Mouse (Mus musculus): Measurements from ENCODE around the gene Klk12.

Klk12 gene

GRCm38 (mm10) chr7:43791591-43791990, 22.9 kb downstream of the Klk12 start, which contains the start of gene Klk9:
Gene Klk9 (plus strand): TSS chr7:43791891.
- in situ Hi-C loops (cut with MseI, MboI): no loop called here

- in situ Hi-C loops (cut with MseI, MboI): no loop called here
Observed at GRCm38 (mm10) chr7:43796355-43796754, 27.7 kb downstream of the Klk12 start.

- in situ Hi-C loops (cut with MseI, MboI): no loop called here
Observed at GRCm38 (mm10) chr7:43797333-43797769, 28.7 kb downstream of the Klk12 start, which contains the start of gene Klk8. Gene Klk8 (plus strand): TSS chr7:43797577.

- in situ Hi-C loops (cut with MseI, MboI): no loop called here
Observed at GRCm38 (mm10) chr7:43797844-43798462, 29.3 kb downstream of the Klk12 start.

GRCm38 (mm10) chr7:43799876-43800275, 31.2 kb downstream of the Klk12 start:
- in situ Hi-C loops (cut with MseI, MboI): no loop called here

- in situ Hi-C loops (cut with MseI, MboI): no loop called here
Observed at GRCm38 (mm10) chr7:43810994-43811393, 42.3 kb downstream of the Klk12 start, which contains the start of gene Klk7. Gene Klk7 (plus strand): TSS chr7:43811294.

GRCm38 (mm10) chr7:43815211-43815610, 46.5 kb downstream of the Klk12 start:
- in situ Hi-C loops (cut with MseI, MboI): no loop called here

- in situ Hi-C loops (cut with MseI, MboI): no loop called here
Observed at GRCm38 (mm10) chr7:43816746-43817145, 48.0 kb downstream of the Klk12 start.

GRCm38 (mm10) chr7:43821581-43821980, 52.9 kb downstream of the Klk12 start:
- in situ Hi-C loops (cut with MseI, MboI): no loop called here

All from mouse trophoblast stem cell (cell line).